ENCODE assay signal across 9 mouse cellular contexts in genomic region chr19:44265911-44266337, GRCm38 (mm10). TPM values are rescaled to one million over a fixed set of nuclear protein-coding genes. Genes with fewer than 3 reads are reported as not detected.
DNase-seq lines count a peak whose midpoint lies in the region; ATAC-seq and TF ChIP-seq lines count a peak whose summit lies in the region.
"Had no signal": no experiment of that assay in that cellular context is flagged by ENCODE, and none has a peak within 500 bp of the region (broad histone marks: within the 10 kb centered on the region; RNA-seq: fewer than 3 reads in every experiment).

No protein-coding gene starts in this region.

- intact Hi-C loops in heart, postnatal 14 days (cut with DNase I), result loop anchor here (2.0 kb wide), 1 partner anchor 19 kb away; no protein-coding TSS in a partner anchor
- intact Hi-C loops in left cerebral cortex, postnatal 25 days (cut with DNase I), result no loop called here

- H3K27ac ChIP-seq in heart, embryonic 11.5 days (ENCODE audit: low read depth, low read length), result peak overlapping the region; percentile 18; the same call in 1 of the 2 replicates
- peak overlapping the region; percentile 97; the same call in 1 of the 2 replicates for H3K27ac ChIP-seq in embryonic facial prominence, embryonic 15.5 days (replicated peaks)
- peak overlapping the region; percentile 82 for H3K27ac ChIP-seq in macrophage

- no peaks in the 10 kb centered on the region for H3K27me3 ChIP-seq in heart, embryonic 11.5 days (ENCODE audit: control insufficient read depth, insufficient read depth, low read length)
- no peaks in the 10 kb centered on the region for H3K27me3 ChIP-seq in E14TG2a.4 (ENCODE audit: insufficient read depth, low read length)
- H3K27me3 ChIP-seq in embryonic facial prominence, embryonic 15.5 days, result no peaks in the 10 kb centered on the region

- no peaks in the 10 kb centered on the region for H3K4me1 ChIP-seq in heart, embryonic 11.5 days (ENCODE audit: control insufficient read depth, insufficient read depth, low read length)
- peaks cover 79% of the 10 kb centered on the region for H3K4me1 ChIP-seq in E14TG2a.4 (replicated peaks; ENCODE audit: low read depth, low read length)
- peaks cover 14% of the 10 kb centered on the region for H3K4me1 ChIP-seq in embryonic facial prominence, embryonic 15.5 days

- ATAC-seq in heart, embryonic 11.5 days (replicated peaks; ENCODE audit: insufficient number of reproducible peaks, low FRiP score, low TSS enrichment), result no peak
- ATAC-seq in embryonic facial prominence, embryonic 15.5 days (ENCODE audit: insufficient number of reproducible peaks, low FRiP score, low TSS enrichment, low read depth), result no peak

- H3K4me3 ChIP-seq in heart, embryonic 11.5 days (ENCODE audit: low read depth, low read length), result no peak overlapping the region
- H3K4me3 ChIP-seq in E14TG2a.4 (replicated peaks; ENCODE audit: low read length) (peak overlapping the region; percentile 78), macrophage (ENCODE audit: inconsistent target) (no peak overlapping the region)
- no peak overlapping the region for H3K4me3 ChIP-seq in embryonic facial prominence, embryonic 15.5 days (replicated peaks)

- no peak for TF ChIP-seq CTCF in E14TG2a.4 (conservative IDR thresholded peaks at IDR 0.05; ENCODE audit: low read length)

- DNase-seq in heart, postnatal 14 days, result no peak
- no peak for DNase-seq in right cerebral cortex, postnatal 10 days (ENCODE audit: low spot score in 2 of 2)
- no peak for DNase-seq in left cerebral cortex, postnatal 25 days (ENCODE audit: low spot score in 2 of 2)
- no peak for DNase-seq in kidney, postnatal 14 days
- DNase-seq: heart, postnatal 10 days had no signal

- H3K9me3 ChIP-seq in heart, embryonic 11.5 days (replicated peaks; ENCODE audit: control insufficient read depth, low read length), result no peaks in the 10 kb centered on the region
- H3K9me3 ChIP-seq in E14TG2a.4 (ENCODE audit: low read length), result no peaks in the 10 kb centered on the region
- no peaks in the 10 kb centered on the region for H3K9me3 ChIP-seq in embryonic facial prominence, embryonic 15.5 days (replicated peaks)

- peak overlapping the region; percentile 82; the same call in 1 of the 2 replicates for H3K4me2 ChIP-seq in heart, embryonic 11.5 days
- H3K4me2 ChIP-seq in embryonic facial prominence, embryonic 15.5 days (replicated peaks), result peak overlapping the region; percentile 75; the same call in 1 of the 2 replicates

- H3K79me2 ChIP-seq in macrophage (ENCODE audit: inconsistent target), result no peaks in the 10 kb centered on the region

- WGBS in heart, embryonic 11.5 days (ENCODE audit: insufficient replicate concordance), result 42% methylated on average over 5 of the region's 5 CpGs
- 42% methylated on average over 5 of the region's 5 CpGs for WGBS in embryonic facial prominence, embryonic 15.5 days
- 83% methylated on average over 5 of the region's 5 CpGs for WGBS in macrophage (ENCODE audit: missing documents)

- H3K9ac ChIP-seq in heart, embryonic 11.5 days (ENCODE audit: low read depth, low read length), result no peak overlapping the region
- no peak overlapping the region for H3K9ac ChIP-seq in embryonic facial prominence, embryonic 15.5 days

- no peaks in the 10 kb centered on the region for H3K36me3 ChIP-seq in heart, embryonic 11.5 days (ENCODE audit: control insufficient read depth, insufficient read depth, low read length)
- H3K36me3 ChIP-seq in E14TG2a.4 (ENCODE audit: insufficient read depth, low read length) (no peaks in the 10 kb centered on the region), macrophage (ENCODE audit: inconsistent target) (no peaks in the 10 kb centered on the region)
- H3K36me3 ChIP-seq in embryonic facial prominence, embryonic 15.5 days, result no peaks in the 10 kb centered on the region

RNA-seq across cellular contexts. Expression of gene Scd2, which starts 27.6 kb away (rescaled TPM):
- 150 and 188 TPM in 2 replicates for polyA plus RNA-seq in heart, embryonic 11.5 days (2014; fragmentation: Nextera tagmentation; extraction: Ambion mirVana)
- 10 to 100 TPM; 24.8 to 27.2 TPM for total RNA-seq in heart, postnatal 14 days (2021)
- 179 and 181 TPM in 2 replicates for polyA plus RNA-seq in embryonic facial prominence, embryonic 15.5 days (2015; fragmentation: Nextera tagmentation; extraction: Ambion mirVana)
- total RNA-seq in macrophage (2018; cell fraction: chromatin; rRNA removed), result 100 to 1,000 TPM in 2 of 26 experiments, 10 to 100 TPM in 14, 1 to 10 TPM in 10; 2.2 to 156 (median 19.0) TPM
- 100 to 1,000 TPM; 105 to 368 (median 202) TPM for total RNA-seq in macrophage (2018; cell fraction: cytosol; rRNA removed)
- 100 to 1,000 TPM in 21 of 26 experiments, 10 to 100 TPM in 5; 21.2 to 569 (median 200) TPM for total RNA-seq in macrophage (2018; cell fraction: nucleus; rRNA removed)
- polyA plus RNA-seq in macrophage (2018), result 51.1 to 117 TPM (median 106 TPM) in 3 replicates
- total RNA-seq in left cerebral cortex, postnatal 25 days (2021), result 100 to 1,000 TPM; 585 to 640 TPM

Comparison
In these comparisons a context has a peak if more than half of its experiments do, and no peak if none do; other contexts are left out.
1. H3K27ac ChIP-seq: peak in every context shown above with its lines; median percentile 97 in embryonic facial prominence, embryonic 15.5 days; 82 in macrophage; 18 in heart, embryonic 11.5 days.